Mouse (Mus musculus): ENCODE measurements around the gene Zfp128.
"Not testable (repeated sequence)": the region's sequence is repeated elsewhere in the genome, so short reads cannot be mapped to it uniquely, and the experiment has no call there.

Zfp128 gene

GRCm38 (mm10) chr7:12922729-12923128 lies 41.8 kb downstream of the Zfp128 start:
- DNase-seq = no peak

- no peak for DNase-seq
Observed at GRCm38 (mm10) chr7:12926316-12926715, 45.3 kb downstream of the Zfp128 start.

DNA sequence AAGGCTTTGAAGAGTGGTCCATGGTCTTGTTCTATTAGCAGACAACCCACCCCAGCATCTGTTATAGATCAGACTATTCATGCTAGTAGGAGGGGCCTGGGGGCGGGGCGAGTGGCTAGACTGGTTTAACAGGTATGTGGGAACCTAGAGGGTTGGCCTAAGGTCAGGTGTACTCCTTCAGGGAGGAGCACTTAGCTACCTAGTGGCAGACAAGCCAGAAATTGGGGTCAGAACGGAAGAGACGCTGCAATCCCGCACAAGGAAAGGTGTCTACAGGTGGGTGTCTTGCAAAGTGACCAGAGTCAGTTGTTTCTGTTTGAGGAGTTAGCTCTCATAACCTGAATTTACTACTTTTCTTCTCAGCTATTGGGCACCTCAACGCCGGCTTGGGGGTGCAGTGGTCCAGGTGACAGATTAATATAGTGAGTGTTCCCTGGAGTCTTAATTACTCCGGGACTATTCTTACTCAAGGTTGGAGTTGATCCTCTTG lies 46.3 kb downstream of the Zfp128 start, which contains the start of gene Rnf225:
Gene Rnf225, plus strand, starts transcription at position 226 of the 490 bp plus-strand sequence.
- DNase-seq = peak; percentile 77

DNA sequence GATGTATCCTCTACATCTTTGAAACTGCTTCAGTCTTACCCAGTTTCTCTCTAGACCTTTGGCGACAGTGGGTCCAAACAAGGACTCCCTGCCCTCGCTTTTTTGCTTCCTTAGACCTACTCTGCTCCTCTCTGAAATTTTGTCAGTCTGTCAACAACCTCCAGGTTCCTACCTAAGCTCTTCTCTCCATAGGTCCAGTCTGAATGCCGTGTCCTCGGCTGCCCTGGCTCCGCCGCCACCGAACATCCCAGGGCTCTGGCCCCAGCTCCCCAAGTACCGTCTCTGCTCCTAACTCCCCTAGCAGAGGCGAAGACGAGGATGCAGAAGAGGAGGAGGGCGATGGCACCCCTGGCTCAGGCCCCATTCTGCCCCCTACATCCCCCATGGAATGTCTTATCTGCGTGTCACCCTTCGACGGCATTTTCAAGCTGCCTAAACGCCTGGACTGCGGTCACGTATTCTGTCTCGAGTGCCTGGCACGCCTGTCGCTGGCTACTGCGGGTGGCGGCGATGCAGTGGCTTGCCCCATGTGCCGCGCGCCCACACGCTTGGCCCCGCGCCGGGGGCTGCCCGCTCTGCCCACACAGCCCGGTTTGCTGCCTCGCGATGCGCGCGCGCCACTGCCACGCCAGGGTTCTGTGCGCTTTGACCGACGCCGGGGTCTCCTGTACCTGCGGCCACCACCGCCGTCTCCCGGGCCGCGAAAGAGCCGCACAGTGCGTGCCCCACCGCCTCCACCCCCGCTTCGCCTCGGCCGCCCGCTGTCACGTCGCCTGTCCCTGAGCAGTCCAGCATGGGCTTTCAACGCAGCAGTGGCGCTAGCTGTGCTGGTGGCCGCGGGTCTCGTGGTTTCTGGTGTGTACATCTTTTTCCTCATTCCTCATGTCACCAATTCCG lies 47.0 kb downstream of the Zfp128 start:
- DNase-seq = peak; percentile 19

- DNase-seq = no peak
Observed at GRCm38 (mm10) chr7:12933615-12934140, 52.7 kb downstream of the Zfp128 start.

GRCm38 (mm10) chr7:12934808-12935207 lies 53.8 kb downstream of the Zfp128 start:
- DNase-seq = no peak

GRCm38 (mm10) chr7:12937254-12937803 lies 56.4 kb downstream of the Zfp128 start:
- not testable (repeated sequence) for DNase-seq

DNA sequence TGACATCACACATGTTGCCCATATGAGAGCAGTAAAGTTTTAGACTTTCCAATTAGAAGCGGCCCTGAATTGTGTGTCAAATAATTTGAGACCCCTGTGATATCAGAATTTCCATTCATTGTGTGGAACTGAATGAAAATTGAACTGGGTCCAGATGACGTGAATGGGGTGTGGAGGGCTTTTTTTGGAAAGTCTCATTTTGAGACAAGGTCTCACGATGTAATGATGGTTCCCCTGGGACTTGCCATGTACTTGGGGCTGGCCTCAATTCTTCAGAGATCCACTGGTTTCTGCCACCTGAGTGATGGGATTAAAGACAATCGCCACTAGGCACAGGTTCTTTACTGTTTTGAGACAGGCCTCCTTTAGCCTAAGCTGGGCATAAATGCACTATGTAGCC lies 59.6 kb downstream of the Zfp128 start:
- no peak for DNase-seq

Data from lung, postnatal 10 days (tissue).